Mouse (Mus musculus) C2C12 (cell line): Measurements from ENCODE around the gene Ptgs1.
"Not testable (repeated sequence)": the region's sequence is repeated elsewhere in the genome, so short reads cannot be mapped to it uniquely, and the experiment has no call there.

ENCODE experiments used
- CTCF ChIP-seq: IDR thresholded peaks from one replicate; pipeline ENCODE4 v1.5.1; 2011; ENCODE audit not compliant: control insufficient read depth, insufficient read depth, insufficient read length
- MAX ChIP-seq: IDR thresholded peaks from one replicate; pipeline ENCODE4 v1.6.1; 2011; ENCODE audit warnings: mild to moderate bottlenecking, control low read depth
- MYOD1 ChIP-seq: IDR thresholded peaks from one replicate; pipeline ENCODE4 v1.6.1; 2011; ENCODE audit warnings: low read depth; ENCODE audit not compliant: control insufficient read depth, insufficient read length
- MYOG ChIP-seq: IDR thresholded peaks from one replicate; pipeline ENCODE4 v1.6.1; 2011; ENCODE audit not compliant: control insufficient read depth, insufficient read length; ENCODE audit errors: extremely low read depth
- USF1 ChIP-seq: IDR thresholded peaks from one replicate; pipeline ENCODE4 v1.6.1; 2011; ENCODE audit warnings: low read depth, mild to moderate bottlenecking, control low read depth, moderate library complexity

DNA sequence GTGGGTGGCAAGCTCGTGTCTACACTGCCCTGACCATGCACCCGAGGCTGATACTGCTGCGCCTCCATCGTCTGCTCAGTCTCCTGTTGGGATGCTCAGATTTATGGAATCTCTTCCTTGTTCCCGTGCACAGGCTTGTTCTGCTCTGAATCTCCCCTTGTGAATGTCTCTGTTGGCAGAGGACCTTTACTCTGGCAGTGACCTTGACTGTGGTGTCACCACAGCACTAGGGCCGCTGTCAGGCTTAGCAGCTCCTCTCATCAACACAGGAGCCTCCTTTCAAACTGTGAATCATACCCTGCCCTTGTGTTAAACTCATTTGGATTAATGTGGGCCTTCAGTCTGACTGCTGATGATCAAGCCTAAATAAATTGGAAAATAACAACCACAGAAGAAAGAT is 41.0 kb upstream of the Ptgs1 start:
- TF ChIP-seq CTCF, MAX, MYOG, USF1, MYOD1: not testable (repeated sequence)
